Mouse (Mus musculus): ENCODE results near the gene 2410131K14Rik.

- TF ChIP-seq CTCF (IDR thresholded peaks at IDR 0.05; ENCODE audit: insufficient read depth, low read length) (no peak), POLR2A (IDR thresholded peaks at IDR 0.05; ENCODE audit: borderline replicate concordance, extremely low read depth, low read depth, low read length) (no peak)
Measured at GRCm38 (mm10) chr5:118259152-118259551, 14.1 kb downstream of the 2410131K14Rik start.

All from lung, adult 2 months (tissue).